28 mouse cellular contexts compared by ENCODE assay signal in genomic region chr17:15942378-15942777, GRCm38 (mm10).
DNase-seq lines count a peak whose midpoint lies in the region; ATAC-seq and TF ChIP-seq lines count a peak whose summit lies in the region.
"Had no signal": no experiment of that assay in that cellular context is flagged by ENCODE, and none has a peak within 500 bp of the region (broad histone marks: within the 10 kb centered on the region; RNA-seq: fewer than 3 reads in every experiment).

No protein-coding gene starts in this region.

- H3K9me3 ChIP-seq in hindbrain, embryonic 11.5 days (ENCODE audit: control insufficient read depth, low read length), result no peaks in the 10 kb centered on the region
- H3K9me3 ChIP-seq in hindbrain, embryonic 16.5 days (ENCODE audit: control insufficient read depth, low read length), result no peaks in the 10 kb centered on the region
- H3K9me3 ChIP-seq in midbrain, embryonic 13.5 days, result no peaks in the 10 kb centered on the region
- no peaks in the 10 kb centered on the region for H3K9me3 ChIP-seq in midbrain, postnatal 0 days (ENCODE audit: low read length)
- no peaks in the 10 kb centered on the region for H3K9me3 ChIP-seq in embryonic facial prominence, embryonic 11.5 days (replicated peaks; ENCODE audit: control insufficient read depth, low read length)
- H3K9me3 ChIP-seq: heart, embryonic 10.5 days; heart, embryonic 15.5 days; liver, embryonic 12.5 days had no signal

- no peaks in the 10 kb centered on the region for H3K27me3 ChIP-seq in hindbrain, embryonic 11.5 days (ENCODE audit: control insufficient read depth, insufficient read depth, low read length)
- no peaks in the 10 kb centered on the region for H3K27me3 ChIP-seq in hindbrain, embryonic 16.5 days (replicated peaks; ENCODE audit: control insufficient read depth, insufficient read depth, low read length)
- H3K27me3 ChIP-seq in midbrain, embryonic 13.5 days, result no peaks in the 10 kb centered on the region
- H3K27me3 ChIP-seq in midbrain, postnatal 0 days (ENCODE audit: insufficient read depth, low read length), result no peaks in the 10 kb centered on the region
- H3K27me3 ChIP-seq in embryonic facial prominence, embryonic 11.5 days (ENCODE audit: control insufficient read depth, insufficient read depth, low read length), result no peaks in the 10 kb centered on the region
- H3K27me3 ChIP-seq: CH12.LX; heart, embryonic 15.5 days; liver, embryonic 12.5 days had no signal

- DNase-seq in embryo, embryonic 10 days (ENCODE audit: low spot score), result peak; percentile 20
- no peak for DNase-seq in embryo, embryonic 11 days
- peak; percentile 17 for DNase-seq in hindbrain, embryonic 11.5 days (ENCODE audit: low spot score)
- no peak for DNase-seq in midbrain, postnatal 0 days (ENCODE audit: low spot score)
- peak; percentile 4 for DNase-seq in embryonic facial prominence, embryonic 11.5 days (ENCODE audit: low spot score)
- no peak for DNase-seq in right cerebral cortex, adult 18-20 months
- DNase-seq: adrenal gland, adult 2 months; adrenal gland, postnatal 36 days; cerebellum, adult 2 months; cerebellum, postnatal 14 days; gastrocnemius, postnatal 25 days; heart, adult 11 months; kidney, adult 8-10 months; kidney, postnatal 4 days; left cerebral cortex, postnatal 4 days; liver, postnatal 0 days; lung, postnatal 4 days; spleen, adult 18-20 months; thymus, postnatal 14 days had no signal

- no peak overlapping the region for H3K4me2 ChIP-seq in hindbrain, embryonic 11.5 days (replicated peaks; ENCODE audit: low read depth, low read length)
- H3K4me2 ChIP-seq in hindbrain, embryonic 16.5 days (ENCODE audit: low read length), result no peak overlapping the region
- H3K4me2 ChIP-seq in midbrain, embryonic 13.5 days (replicated peaks), result no peak overlapping the region
- H3K4me2 ChIP-seq in midbrain, postnatal 0 days (ENCODE audit: low read depth, low read length, poor library complexity, severe bottlenecking), result no peak overlapping the region
- H3K4me2 ChIP-seq in embryonic facial prominence, embryonic 11.5 days (ENCODE audit: low read depth, low read length), result no peak overlapping the region
- H3K4me2 ChIP-seq: heart, embryonic 15.5 days; liver, embryonic 12.5 days had no signal

- no peak overlapping the region for H3K9ac ChIP-seq in hindbrain, embryonic 11.5 days (ENCODE audit: low read depth, low read length)
- no peak overlapping the region for H3K9ac ChIP-seq in hindbrain, embryonic 16.5 days (ENCODE audit: low read depth, low read length)
- H3K9ac ChIP-seq in midbrain, embryonic 13.5 days (replicated peaks), result no peak overlapping the region
- no peak overlapping the region for H3K9ac ChIP-seq in midbrain, postnatal 0 days (replicated peaks; ENCODE audit: low read length, poor library complexity, severe bottlenecking)
- H3K9ac ChIP-seq in embryonic facial prominence, embryonic 11.5 days (replicated peaks; ENCODE audit: low read length), result no peak overlapping the region
- H3K9ac ChIP-seq: heart, embryonic 15.5 days; liver, embryonic 12.5 days; liver, postnatal 0 days had no signal

- no peak for TF ChIP-seq CTCF in midbrain, postnatal 0 days (IDR thresholded peaks at IDR 0.05)

- H3K4me1 ChIP-seq in hindbrain, embryonic 11.5 days (replicated peaks; ENCODE audit: control insufficient read depth, insufficient read depth, low read length), result no peaks in the 10 kb centered on the region
- no peaks in the 10 kb centered on the region for H3K4me1 ChIP-seq in hindbrain, embryonic 16.5 days (ENCODE audit: control insufficient read depth, insufficient read depth, low read depth, low read length)
- H3K4me1 ChIP-seq in midbrain, embryonic 13.5 days (replicated peaks), result no peaks in the 10 kb centered on the region
- no peaks in the 10 kb centered on the region for H3K4me1 ChIP-seq in midbrain, postnatal 0 days (ENCODE audit: insufficient read depth, low read length)
- no peaks in the 10 kb centered on the region for H3K4me1 ChIP-seq in embryonic facial prominence, embryonic 11.5 days (ENCODE audit: control insufficient read depth, insufficient read depth, low read length)
- H3K4me1 ChIP-seq: heart, embryonic 10.5 days; heart, embryonic 15.5 days; liver, embryonic 12.5 days had no signal

- H3K27ac ChIP-seq in hindbrain, embryonic 11.5 days (ENCODE audit: low read depth, low read length), result no peak overlapping the region
- no peak overlapping the region for H3K27ac ChIP-seq in hindbrain, embryonic 16.5 days (ENCODE audit: low read depth, low read length)
- peak overlapping the region; percentile 39; the same call in 1 of the 2 replicates for H3K27ac ChIP-seq in midbrain, embryonic 13.5 days
- H3K27ac ChIP-seq in midbrain, postnatal 0 days (ENCODE audit: low read depth, low read length), result no peak overlapping the region
- no peak overlapping the region for H3K27ac ChIP-seq in embryonic facial prominence, embryonic 11.5 days (replicated peaks; ENCODE audit: low read depth, low read length)
- H3K27ac ChIP-seq: heart, embryonic 10.5 days; heart, embryonic 15.5 days; kidney, postnatal 0 days; liver, embryonic 12.5 days had no signal

- 31% methylated on average over 4 of the region's 4 CpGs for WGBS in hindbrain, embryonic 11.5 days
- WGBS in hindbrain, embryonic 16.5 days, result 21% methylated on average over 4 of the region's 4 CpGs
- 13% methylated on average over 4 of the region's 4 CpGs for WGBS in midbrain, embryonic 13.5 days
- WGBS in midbrain, postnatal 0 days, result 23% methylated on average over 4 of the region's 4 CpGs
- WGBS in embryonic facial prominence, embryonic 11.5 days, result 30% methylated on average over 4 of the region's 4 CpGs

- H3K36me3 ChIP-seq in hindbrain, embryonic 11.5 days (ENCODE audit: control insufficient read depth, insufficient read depth, low read length), result no peaks in the 10 kb centered on the region
- no peaks in the 10 kb centered on the region for H3K36me3 ChIP-seq in hindbrain, embryonic 16.5 days (ENCODE audit: control insufficient read depth, insufficient read depth, low read length)
- H3K36me3 ChIP-seq in midbrain, embryonic 13.5 days, result no peaks in the 10 kb centered on the region
- H3K36me3 ChIP-seq in midbrain, postnatal 0 days (ENCODE audit: insufficient read depth, low read length), result no peaks in the 10 kb centered on the region
- H3K36me3 ChIP-seq in embryonic facial prominence, embryonic 11.5 days (replicated peaks; ENCODE audit: control insufficient read depth, insufficient read depth, low read depth, low read length), result no peaks in the 10 kb centered on the region
- H3K36me3 ChIP-seq: heart, embryonic 10.5 days; heart, embryonic 15.5 days; liver, embryonic 12.5 days had no signal

- ATAC-seq in hindbrain, embryonic 11.5 days (ENCODE audit: low FRiP score), result peak; percentile 45
- no peak for ATAC-seq in hindbrain, embryonic 16.5 days
- 0 out of 2 replicates have a peak, but pooled peaks have one; percentile 34 for ATAC-seq in midbrain, embryonic 13.5 days
- ATAC-seq in midbrain, postnatal 0 days (ENCODE audit: low FRiP score), result no peak
- no peak for ATAC-seq in embryonic facial prominence, embryonic 11.5 days (replicated peaks; ENCODE audit: insufficient number of reproducible peaks, low FRiP score, low TSS enrichment, low read depth)
- ATAC-seq: activated CD4-positive, CD25-positive, alpha-beta regulatory T cell, adult 4 months; intestine, embryonic 16.5 days; liver, embryonic 12.5 days; liver, postnatal 0 days had no signal

- H3K4me3 ChIP-seq in hindbrain, embryonic 11.5 days (ENCODE audit: low read depth, low read length), result no peak overlapping the region
- no peak overlapping the region for H3K4me3 ChIP-seq in hindbrain, embryonic 16.5 days (ENCODE audit: low read length)
- H3K4me3 ChIP-seq in midbrain, embryonic 13.5 days (replicated peaks), result no peak overlapping the region
- no peak overlapping the region for H3K4me3 ChIP-seq in midbrain, postnatal 0 days (ENCODE audit: low read depth, low read length)
- no peak overlapping the region for H3K4me3 ChIP-seq in embryonic facial prominence, embryonic 11.5 days (ENCODE audit: low read depth, low read length)
- H3K4me3 ChIP-seq: heart, embryonic 10.5 days; heart, embryonic 15.5 days; liver, embryonic 12.5 days had no signal

Comparison
In these comparisons a context has a peak if more than half of its experiments do, and no peak if none do; other contexts are left out.
1. DNase-seq: peak in embryo, embryonic 10 days (single experiment), hindbrain, embryonic 11.5 days (single experiment) and embryonic facial prominence, embryonic 11.5 days (single experiment); none in embryo, embryonic 11 days (single experiment), midbrain, postnatal 0 days (single experiment) and right cerebral cortex, adult 18-20 months (single experiment).
2. ATAC-seq: peak in hindbrain, embryonic 11.5 days (single experiment) and midbrain, embryonic 13.5 days (single experiment); none in hindbrain, embryonic 16.5 days (single experiment), midbrain, postnatal 0 days (single experiment) and embryonic facial prominence, embryonic 11.5 days (single experiment).